Mouse (Mus musculus) kidney, adult 8-10 months (tissue): Measurements from ENCODE around the gene Rbm15.

Experiments
- DNase-seq, 2 experiments: peaks; one replicate each; pipeline ENCODE4 v3.0.0; 2022

Gene Rbm15

GRCm38 (mm10) chr3:107333381-107334201 is at the start of gene Rbm15:
Gene Rbm15, minus strand, starts transcription at chr3:107333673.
- peak; percentile 97 to 99 for DNase-seq

- peak; percentile 49 to 81 for DNase-seq
Measured at GRCm38 (mm10) chr3:107379422-107379821, 45.9 kb upstream of the Rbm15 start.

- no peak for DNase-seq
Measured at GRCm38 (mm10) chr3:107378626-107379025, 45.2 kb upstream of the Rbm15 start.

DNA sequence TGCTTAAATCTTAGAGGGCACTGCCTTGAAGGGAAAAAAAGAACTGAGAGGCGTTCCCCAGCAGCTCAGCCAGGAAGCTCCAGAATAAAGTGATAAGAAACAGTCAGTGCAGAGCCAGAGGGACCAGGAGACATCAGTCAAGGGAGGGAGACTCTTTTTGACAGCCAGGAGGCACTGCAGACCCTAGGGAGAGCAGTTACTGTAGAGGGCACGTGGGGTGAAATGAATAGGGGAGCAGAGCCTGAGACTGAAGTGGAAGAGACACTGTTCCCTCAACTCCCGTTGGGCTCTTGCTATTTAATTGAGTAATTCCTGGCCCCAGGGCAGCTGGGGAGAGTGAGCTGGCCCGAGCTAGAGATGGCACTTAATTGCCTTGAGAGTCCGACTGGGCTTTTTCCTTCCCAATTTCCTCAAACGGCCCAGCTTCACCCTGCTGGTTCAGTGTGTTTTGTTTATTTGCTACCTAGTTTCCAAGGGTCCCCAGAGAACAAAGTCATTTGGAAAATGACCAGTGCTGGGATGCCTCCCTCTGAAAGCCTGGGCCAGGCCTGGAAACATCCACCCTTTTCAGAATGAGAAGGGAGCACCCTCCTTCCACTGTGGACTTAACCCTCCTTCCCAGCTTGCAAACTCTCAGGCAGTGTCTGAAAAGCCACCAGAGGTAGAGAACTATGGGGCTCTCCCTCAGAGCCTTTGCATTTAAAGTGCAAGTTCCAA is 41.6 kb upstream of the Rbm15 start:
- DNase-seq, result no peak

DNA sequence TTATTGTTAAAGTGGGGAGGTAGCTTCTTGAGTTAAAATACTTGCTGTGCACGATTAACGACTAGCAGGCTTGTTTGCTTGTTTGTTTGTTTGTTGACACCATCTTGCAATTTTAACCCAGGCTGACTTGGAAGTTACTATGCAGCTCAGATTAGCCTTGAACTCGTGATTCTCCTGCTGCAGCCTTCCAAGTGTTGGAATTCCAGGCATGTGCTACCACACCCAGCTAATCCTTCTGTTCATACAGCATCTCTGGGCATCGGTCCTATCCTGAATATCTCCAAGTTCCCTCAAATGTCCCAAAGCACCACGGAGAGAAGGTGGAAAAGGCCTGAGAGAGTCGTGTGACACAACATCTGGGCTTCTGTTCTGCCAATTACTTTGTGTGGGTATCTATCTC is 35.7 kb upstream of the Rbm15 start:
- no peak for DNase-seq

DNA sequence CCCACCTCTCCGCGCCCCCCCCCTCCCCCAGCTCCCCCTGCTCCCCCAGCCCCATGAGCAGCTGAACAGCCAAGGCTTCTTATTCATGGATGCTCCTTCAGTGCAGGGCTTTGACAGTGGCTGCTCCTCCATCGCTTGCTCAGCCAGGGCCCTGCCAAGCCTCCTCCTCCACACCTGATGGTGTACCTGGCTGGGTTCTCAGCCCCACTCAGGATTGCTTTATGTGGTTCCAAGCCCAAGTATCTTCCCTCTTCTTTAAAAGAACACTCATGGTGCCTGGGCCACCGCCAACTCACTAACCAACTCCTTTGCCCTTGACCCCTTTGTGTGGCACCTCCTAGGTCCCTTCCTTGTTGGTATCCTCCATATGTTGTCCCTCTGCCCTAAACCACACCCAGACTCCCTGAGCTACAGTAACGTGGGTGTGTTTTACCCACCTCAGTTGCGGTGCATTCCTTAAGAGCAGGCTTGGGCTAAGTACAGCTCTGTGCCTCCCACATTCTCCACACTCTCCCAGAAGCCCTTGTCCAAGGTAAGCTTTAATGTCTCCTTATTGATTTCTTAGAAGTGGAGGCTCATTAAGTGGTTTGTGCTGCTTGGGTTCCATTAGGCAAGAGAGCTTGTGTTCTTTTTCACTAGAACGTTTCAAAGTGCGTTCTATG is 34.6 kb upstream of the Rbm15 start:
- DNase-seq, result no peak

DNA sequence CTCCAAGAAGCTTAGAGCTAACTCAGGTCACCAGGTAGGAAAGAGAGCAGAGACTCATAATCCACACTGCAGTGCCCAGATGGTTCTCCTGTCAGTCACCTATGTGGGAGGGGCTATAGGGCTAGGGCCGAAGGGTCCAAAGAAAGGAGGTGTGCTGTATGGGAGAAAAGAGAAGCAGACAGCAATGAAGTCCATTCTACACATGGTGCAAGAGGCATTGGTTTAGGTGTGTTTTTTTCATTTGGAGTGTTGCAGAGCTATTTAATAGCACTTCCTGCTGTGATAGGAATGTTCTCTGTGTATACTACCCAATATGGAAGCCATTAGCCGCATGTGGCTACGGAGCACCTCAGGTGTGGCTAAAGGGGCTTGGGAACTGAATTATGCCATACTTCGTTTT is 31.9 kb upstream of the Rbm15 start:
- no peak for DNase-seq

DNA sequence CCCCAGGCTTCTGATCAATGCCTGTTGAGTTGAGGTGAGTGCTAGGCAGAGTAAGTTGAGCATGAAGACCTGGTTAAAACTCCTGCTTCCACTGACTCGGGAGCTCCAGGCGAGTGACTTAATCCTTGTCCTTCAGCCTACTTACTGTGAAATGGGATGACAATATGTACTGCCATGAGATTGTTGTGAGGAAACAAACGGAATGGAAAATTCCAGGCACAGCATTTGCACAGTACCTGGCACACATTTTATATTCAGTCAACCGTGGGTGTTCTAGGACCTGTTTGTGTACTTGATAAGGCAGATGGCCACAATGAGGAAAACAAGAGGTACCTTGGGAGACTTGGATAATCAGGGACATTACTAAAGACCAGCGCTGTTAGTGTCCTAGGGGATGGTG is 29.9 kb upstream of the Rbm15 start:
- peak in 1 of 2 experiments; percentile 18 for DNase-seq

- DNase-seq, result no peak
Measured at GRCm38 (mm10) chr3:107360341-107360740, 26.9 kb upstream of the Rbm15 start.

DNA sequence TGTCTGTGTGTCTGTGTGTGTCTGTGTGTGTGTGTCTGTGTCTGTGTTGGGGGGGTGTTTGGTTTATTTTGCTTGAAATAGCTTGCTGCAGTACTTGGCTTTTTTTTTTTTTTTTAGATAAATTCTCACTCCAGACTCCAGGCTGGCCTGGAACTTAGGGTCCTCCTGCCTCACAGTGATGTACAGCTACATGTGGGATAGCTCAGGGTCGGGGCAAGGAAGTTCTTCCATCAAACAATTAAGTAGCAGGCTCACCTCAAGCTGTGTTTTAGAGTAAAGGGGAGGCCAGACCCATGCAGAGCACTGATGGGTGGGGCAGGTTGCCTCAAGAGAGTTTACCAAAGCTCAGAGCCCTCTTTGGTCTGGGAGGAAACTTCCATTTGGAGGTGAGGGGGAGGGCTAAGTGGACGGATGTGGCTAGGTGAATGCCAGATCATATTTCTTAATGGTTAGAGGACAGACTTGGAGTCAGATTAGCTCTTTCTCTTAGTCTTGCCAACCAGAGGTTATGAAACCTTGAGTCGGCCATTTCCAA is 24.3 kb upstream of the Rbm15 start:
- DNase-seq, result no peak

DNA sequence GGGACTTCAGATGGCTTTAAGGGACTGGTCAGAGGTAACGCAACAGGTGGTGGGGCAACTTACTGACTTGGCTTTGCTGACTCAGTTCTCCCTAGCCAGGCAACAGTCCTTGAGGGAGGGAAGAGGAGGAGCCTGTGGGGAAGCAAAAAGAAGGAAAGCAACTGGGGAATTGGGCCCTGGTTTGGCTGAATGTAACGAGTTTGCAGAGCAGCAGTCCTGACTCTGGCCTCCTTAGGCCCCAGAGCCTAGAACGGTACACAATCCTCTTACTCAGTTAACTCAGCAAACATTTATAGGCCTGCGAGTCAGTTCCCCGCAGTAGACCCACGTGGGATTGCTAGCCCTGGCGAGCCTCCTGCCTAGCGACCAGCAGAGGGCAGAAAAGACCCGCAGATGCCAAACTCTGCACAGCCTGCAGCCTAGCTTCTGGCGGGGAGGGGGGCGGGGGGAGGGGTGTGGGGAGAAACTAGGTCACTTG is 23.5 kb upstream of the Rbm15 start:
- peak; percentile 72 to 80 for DNase-seq

GRCm38 (mm10) chr3:107355618-107356260 is 22.3 kb upstream of the Rbm15 start:
- no peak for DNase-seq

DNA sequence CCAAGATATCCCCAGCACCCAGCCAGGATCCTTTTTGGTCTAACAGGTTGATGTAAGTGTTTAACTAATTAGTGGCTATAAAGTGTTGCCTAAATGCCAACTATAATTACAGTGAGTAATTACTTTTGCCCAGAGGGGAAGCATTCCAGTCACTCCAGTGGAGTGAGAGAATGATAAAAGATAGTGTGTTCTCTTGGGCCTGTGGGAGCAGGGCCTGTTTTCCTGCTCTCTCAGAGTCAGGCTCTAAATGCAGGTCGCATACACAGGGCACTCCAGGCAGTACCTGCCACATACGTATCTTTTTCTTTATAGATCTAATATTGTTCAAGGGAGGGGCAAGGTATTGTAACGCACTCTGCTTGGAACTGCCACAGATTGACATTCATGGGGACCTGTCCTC is 18.2 kb upstream of the Rbm15 start:
- DNase-seq, result no peak

DNA sequence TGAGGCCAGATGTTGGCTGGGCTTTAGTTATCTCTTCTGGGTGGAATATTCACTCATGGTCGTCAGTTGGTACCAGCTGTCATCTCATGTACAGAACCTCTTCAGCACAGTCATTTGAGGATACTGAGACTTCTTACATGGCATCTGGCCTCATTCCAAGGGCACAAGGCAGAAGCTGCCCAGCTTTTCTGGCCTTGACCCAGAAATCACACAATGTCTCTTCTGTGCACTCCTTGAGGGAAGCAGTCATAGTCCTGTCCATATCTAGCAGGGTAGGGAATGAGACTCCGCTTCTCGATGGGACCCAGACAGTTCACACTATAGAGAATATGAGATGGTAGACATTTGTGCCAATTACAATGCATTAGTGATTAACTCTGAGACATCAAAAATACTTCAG is 15.5 kb upstream of the Rbm15 start:
- DNase-seq, result no peak

DNA sequence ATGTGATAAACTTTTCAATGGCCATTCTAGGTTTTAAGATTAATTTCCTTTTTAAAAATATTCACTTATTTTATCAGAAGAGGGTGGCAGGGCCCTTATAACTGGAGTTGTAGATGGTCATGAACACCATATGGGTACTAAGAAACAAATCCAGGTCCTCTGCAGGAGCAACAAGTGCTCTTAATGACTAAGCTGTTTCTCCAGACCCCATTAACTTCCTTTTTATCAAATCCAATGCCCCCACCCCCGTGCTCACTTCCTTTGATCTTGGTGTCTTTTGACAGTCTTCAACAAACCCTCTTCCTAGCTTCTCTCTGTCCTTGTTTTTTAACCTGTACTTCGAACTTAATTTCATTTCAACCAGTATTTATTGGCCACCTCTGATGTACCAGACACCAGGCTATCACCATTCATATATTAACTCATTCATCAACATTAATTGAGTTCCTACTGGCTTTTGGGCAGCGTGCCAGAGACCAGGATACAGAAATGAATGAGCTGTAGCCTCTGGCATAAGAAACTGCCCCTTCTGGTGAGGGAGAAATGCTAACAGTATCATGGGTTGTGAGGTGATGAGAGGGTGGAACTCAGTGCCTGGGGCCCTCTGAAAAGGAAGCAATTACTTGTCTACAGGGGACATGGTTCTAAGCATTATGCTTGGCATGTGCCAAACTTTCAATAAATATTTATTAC is 11.7 kb upstream of the Rbm15 start:
- DNase-seq, result no peak

DNA sequence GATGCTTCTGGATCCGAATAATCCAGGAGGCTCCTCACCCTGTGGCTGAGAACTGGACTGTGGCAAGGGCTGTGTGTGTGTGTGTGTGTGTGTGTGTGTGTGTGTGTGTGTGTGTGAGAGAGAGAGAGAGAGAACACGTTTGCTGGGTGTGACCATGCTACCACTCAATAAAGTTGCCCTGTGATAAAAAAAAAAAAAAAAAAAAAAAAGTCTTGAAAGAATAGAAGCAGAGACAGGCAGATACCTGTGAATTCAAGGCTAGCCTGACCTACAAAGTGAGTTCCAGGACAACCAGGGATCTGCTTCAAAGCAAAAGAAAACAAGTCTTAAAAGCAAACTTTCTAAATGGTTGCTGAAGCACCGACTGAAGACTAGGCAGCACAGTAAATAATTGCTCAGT is 10.5 kb upstream of the Rbm15 start:
- no peak for DNase-seq

DNA sequence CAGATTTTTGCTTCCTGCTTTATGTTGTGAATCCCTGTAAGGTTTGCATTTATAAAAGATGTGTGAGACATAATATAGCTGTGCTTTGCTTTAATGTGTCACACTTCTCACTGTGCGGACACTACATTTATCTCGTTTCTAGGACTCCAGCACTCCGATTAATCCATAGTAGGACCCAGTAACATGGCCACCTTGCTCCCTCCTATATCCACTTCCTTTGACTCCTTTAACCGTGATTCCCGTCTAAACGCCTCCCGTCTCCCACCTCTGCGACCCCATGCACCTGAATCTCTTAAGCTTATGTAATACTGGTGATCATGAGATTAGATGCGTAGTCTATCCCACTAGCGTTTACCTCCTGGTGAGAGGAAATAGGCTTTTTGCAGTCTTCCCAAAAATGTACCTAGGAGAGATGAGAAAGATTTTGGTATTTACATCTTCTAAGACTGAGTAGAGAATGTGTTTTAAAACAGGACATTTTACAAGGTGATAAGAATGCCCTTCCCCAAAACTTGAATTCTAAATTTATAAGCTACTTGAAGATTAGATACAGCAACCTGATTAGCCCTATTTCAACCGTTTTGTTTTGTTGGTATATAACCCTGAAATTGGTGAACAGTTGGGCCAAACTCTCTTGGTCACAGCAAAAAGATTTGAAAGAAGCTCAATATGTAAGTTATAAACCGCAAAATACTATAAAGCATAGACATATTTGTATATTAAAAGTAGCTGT is 895 bp upstream of the Rbm15 start:
- peak in 1 of 2 experiments; percentile 19 for DNase-seq

- DNase-seq, result peak; percentile 98 to 99
Measured at GRCm38 (mm10) chr3:107332960-107333380, 503 bp downstream of the Rbm15 start.

DNA sequence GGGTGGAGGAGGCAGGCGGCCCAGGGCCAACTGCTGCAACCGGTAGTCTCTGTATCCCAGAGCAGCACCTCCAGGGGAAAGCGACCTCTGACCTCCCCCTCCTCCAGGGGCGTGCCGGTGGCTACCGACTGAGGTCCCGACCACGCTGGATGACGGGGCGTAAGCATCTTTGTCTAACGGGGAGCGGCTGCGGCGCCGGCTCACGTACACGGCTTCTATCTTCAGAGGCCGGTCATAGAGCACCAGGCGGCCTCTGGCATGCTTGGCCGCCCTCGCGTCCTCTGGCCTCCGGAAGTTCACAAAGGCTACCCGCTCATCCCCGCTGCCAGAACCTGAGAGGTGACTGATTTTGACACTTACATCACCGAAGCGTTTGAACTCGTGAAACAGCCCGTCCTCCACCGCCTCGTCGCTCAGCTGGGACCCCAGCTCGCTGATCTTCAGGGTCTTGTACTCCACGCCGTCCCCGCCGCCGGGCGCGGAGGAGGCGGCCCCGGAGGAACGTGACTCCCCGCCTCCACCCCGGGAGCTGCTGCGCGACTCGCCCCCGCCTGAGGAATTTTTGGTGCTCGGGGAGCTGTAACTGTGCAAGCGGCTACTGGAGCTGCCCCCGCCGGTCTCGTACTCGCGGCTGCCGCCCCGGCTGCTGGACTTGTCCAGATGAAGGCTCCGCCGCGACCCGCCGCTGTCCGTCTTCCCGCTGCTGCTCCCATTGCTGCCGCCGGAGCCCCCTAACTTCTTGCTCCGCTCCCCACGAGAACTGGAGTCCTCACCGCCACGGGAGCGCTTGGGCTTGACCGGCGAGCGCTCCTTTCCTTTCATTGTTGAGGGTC is 1.1 kb downstream of the Rbm15 start:
- DNase-seq, result peak; percentile 71 to 74

- DNase-seq, result peak in 1 of 2 experiments; percentile 13
Measured at GRCm38 (mm10) chr3:107331746-107332126, 1.7 kb downstream of the Rbm15 start.
